Mouse (Mus musculus): ENCODE results near the gene Hcn1. TPM values are rescaled to one million over a fixed set of nuclear protein-coding genes. Genes with fewer than 3 reads are reported as not detected.

Hcn1 gene
- polyA plus RNA-seq, 1 experiment from 2014 or later, result 0.24 TPM

DNA sequence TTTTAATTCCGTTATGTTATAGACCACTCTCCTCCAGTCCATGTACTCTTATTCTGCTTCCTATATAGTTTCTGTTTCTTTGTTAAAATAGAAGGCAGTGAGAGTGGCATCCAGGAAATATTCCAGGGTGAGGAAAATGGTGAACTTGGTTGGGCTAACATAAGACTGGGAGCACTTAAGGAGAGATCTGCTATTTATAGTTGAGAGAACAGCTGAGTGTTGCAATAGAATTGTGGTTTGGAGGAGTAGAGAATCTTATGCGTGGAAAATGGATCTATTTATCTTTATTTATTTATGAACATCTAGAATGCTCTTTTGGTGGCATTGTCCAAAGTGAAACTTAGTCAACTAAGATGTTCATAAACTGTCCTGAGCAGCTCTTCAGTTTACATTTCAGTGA, 104.4 kb downstream of the Hcn1 start:
- peaks cover 5% of the 10 kb centered on the region; the same call in 1 of the 2 replicates for H3K4me1 ChIP-seq
- no peaks in the 10 kb centered on the region for H3K9me3 ChIP-seq
- WGBS, result 85% methylated on average over 2 of the region's 2 CpGs
- no peaks in the 10 kb centered on the region for H3K27me3 ChIP-seq
- no peak overlapping the region for H3K4me2 ChIP-seq
- H3K36me3 ChIP-seq, result no peaks in the 10 kb centered on the region
- no peak overlapping the region for H3K9ac ChIP-seq
- no peak overlapping the region for H3K4me3 ChIP-seq
- ATAC-seq (ENCODE audit: insufficient number of reproducible peaks, insufficient read depth, low FRiP score, low TSS enrichment, low read depth), result no peak
- H3K27ac ChIP-seq, result no peak overlapping the region

GRCm38 (mm10) chr13:117706986-117707738, 105.0 kb downstream of the Hcn1 start:
- Histone ChIP-seq H3K27ac (no peak overlapping the region), H3K4me2 (no peak overlapping the region), H3K4me1 (peaks cover 5% of the 10 kb centered on the region; the same call in 1 of the 2 replicates), H3K4me3 (no peak overlapping the region), H3K27me3 (no peaks in the 10 kb centered on the region), H3K9ac (no peak overlapping the region), H3K9me3 (no peaks in the 10 kb centered on the region), H3K36me3 (no peaks in the 10 kb centered on the region)
- no peak for ATAC-seq (ENCODE audit: insufficient number of reproducible peaks, insufficient read depth, low FRiP score, low TSS enrichment, low read depth)
- WGBS, result 88% methylated on average over 11 of the region's 11 CpGs

- H3K4me1 ChIP-seq, result peaks cover 5% of the 10 kb centered on the region; the same call in 1 of the 2 replicates
Measured at GRCm38 (mm10) chr13:117710811-117711210, 108.7 kb downstream of the Hcn1 start.

GRCm38 (mm10) chr13:117722090-117722489, 120.0 kb downstream of the Hcn1 start:
- 13% methylated on average over 4 of the region's 4 CpGs for WGBS
- ATAC-seq (ENCODE audit: insufficient number of reproducible peaks, insufficient read depth, low FRiP score, low TSS enrichment, low read depth), result no peak

More at GRCm38 (mm10) chr13:117710811-117711210, 108.7 kb downstream of the Hcn1 start:
- Histone ChIP-seq H3K4me2 (no peak overlapping the region), H3K27me3 (no peaks in the 10 kb centered on the region), H3K9ac (no peak overlapping the region), H3K9me3 (no peaks in the 10 kb centered on the region), H3K27ac (no peak overlapping the region), H3K4me3 (no peak overlapping the region), H3K36me3 (no peaks in the 10 kb centered on the region)
- no peak for ATAC-seq (ENCODE audit: insufficient number of reproducible peaks, insufficient read depth, low FRiP score, low TSS enrichment, low read depth)

DNA sequence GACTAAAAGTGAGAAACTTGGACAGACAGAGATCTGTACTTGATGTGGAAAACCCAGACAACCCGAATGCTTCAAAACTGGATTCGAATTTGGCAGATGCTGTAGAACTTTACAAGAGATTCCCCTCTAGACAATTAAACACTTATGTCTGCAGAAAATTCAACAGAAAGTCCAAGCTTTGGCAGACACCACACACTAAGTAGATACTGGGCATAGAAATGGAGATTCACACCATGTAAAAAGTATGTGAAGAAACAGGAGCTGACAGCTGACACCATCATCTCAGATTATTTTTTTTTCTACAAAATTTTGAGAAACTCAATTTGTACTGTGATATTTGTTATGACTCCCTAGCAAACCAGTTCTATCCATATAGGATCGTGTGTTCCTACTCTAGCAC, 122.0 kb downstream of the Hcn1 start:
- no peak overlapping the region for H3K4me2 ChIP-seq
- no peak overlapping the region for H3K9ac ChIP-seq
- H3K4me3 ChIP-seq, result no peak overlapping the region
- H3K4me1 ChIP-seq, result no peaks in the 10 kb centered on the region
- no peaks in the 10 kb centered on the region for H3K9me3 ChIP-seq
- H3K27ac ChIP-seq, result no peak overlapping the region
- no peaks in the 10 kb centered on the region for H3K27me3 ChIP-seq
- WGBS, result 76% methylated on average over 3 of the region's 3 CpGs
- no peaks in the 10 kb centered on the region for H3K36me3 ChIP-seq
- ATAC-seq (ENCODE audit: insufficient number of reproducible peaks, insufficient read depth, low FRiP score, low TSS enrichment, low read depth), result no peak

More at GRCm38 (mm10) chr13:117722090-117722489, 120.0 kb downstream of the Hcn1 start:
- Histone ChIP-seq H3K9ac (no peak overlapping the region), H3K36me3 (no peaks in the 10 kb centered on the region), H3K4me1 (no peaks in the 10 kb centered on the region), H3K4me2 (no peak overlapping the region), H3K27me3 (no peaks in the 10 kb centered on the region), H3K4me3 (no peak overlapping the region), H3K9me3 (no peaks in the 10 kb centered on the region), H3K27ac (no peak overlapping the region)

DNA sequence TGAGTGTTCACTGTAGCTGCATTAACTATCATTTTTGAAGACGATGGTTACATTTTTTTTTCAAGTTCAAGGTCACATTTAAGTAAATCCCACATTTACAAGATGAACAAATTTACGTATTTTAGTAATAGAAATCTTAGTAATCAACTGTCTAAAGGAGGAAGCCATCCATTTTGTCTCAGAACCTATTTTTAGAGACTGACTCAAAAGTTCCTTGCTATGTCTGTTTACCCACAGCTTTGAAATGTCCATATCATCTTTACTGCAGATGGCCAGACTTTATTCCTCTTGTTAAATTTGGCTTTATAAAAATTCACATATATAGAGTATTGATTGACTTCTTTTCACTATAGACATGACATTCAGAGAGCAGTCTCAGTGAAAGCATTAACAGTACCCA, 126.3 kb downstream of the Hcn1 start:
- no peaks in the 10 kb centered on the region for H3K27me3 ChIP-seq
- H3K36me3 ChIP-seq, result no peaks in the 10 kb centered on the region
- no peak overlapping the region for H3K4me3 ChIP-seq
- H3K27ac ChIP-seq, result no peak overlapping the region
- WGBS, result 65% methylated on average over 2 of the region's 2 CpGs
- no peak overlapping the region for H3K4me2 ChIP-seq
- H3K4me1 ChIP-seq, result no peaks in the 10 kb centered on the region
- H3K9ac ChIP-seq, result no peak overlapping the region
- ATAC-seq (ENCODE audit: insufficient number of reproducible peaks, insufficient read depth, low FRiP score, low TSS enrichment, low read depth), result no peak
- H3K9me3 ChIP-seq, result no peaks in the 10 kb centered on the region

- Histone ChIP-seq H3K4me1 (no peaks in the 10 kb centered on the region), H3K27me3 (no peaks in the 10 kb centered on the region), H3K4me3 (no peak overlapping the region), H3K9me3 (no peaks in the 10 kb centered on the region), H3K4me2 (no peak overlapping the region), H3K27ac (no peak overlapping the region), H3K36me3 (no peaks in the 10 kb centered on the region), H3K9ac (no peak overlapping the region)
- ATAC-seq (ENCODE audit: insufficient number of reproducible peaks, insufficient read depth, low FRiP score, low TSS enrichment, low read depth), result no peak
Measured at GRCm38 (mm10) chr13:117732738-117733137, 130.6 kb downstream of the Hcn1 start.

GRCm38 (mm10) chr13:117744451-117744850, 142.3 kb downstream of the Hcn1 start:
- no peak overlapping the region for H3K9ac ChIP-seq
- no peak for ATAC-seq (ENCODE audit: insufficient number of reproducible peaks, insufficient read depth, low FRiP score, low TSS enrichment, low read depth)
- H3K27ac ChIP-seq, result no peak overlapping the region
- H3K27me3 ChIP-seq, result no peaks in the 10 kb centered on the region
- no peaks in the 10 kb centered on the region for H3K9me3 ChIP-seq
- WGBS, result 74% methylated on average over 3 of the region's 3 CpGs
- no peak overlapping the region for H3K4me2 ChIP-seq
- H3K4me3 ChIP-seq, result no peak overlapping the region
- H3K36me3 ChIP-seq, result no peaks in the 10 kb centered on the region
- H3K4me1 ChIP-seq, result no peaks in the 10 kb centered on the region

DNA sequence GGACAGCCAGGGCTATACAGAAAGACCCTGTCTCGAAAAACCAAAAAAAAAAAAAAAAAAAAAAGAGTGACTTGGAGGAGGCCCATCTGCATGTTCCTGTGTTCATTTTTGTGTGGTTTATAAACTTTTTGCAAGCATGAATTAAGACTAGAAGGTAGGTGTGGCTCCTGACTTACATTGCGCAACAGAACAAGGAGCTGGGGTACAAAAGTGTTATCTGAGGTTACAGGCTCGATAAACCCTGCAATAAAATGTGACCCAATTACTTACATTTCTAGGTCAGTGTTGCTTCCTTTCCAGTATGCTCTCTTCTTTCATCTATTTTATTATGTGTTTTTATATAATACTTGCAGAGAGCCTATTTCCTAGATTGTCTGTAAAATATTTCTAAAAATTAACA, 143.1 kb downstream of the Hcn1 start:
- Histone ChIP-seq H3K4me2 (no peak overlapping the region), H3K9ac (no peak overlapping the region), H3K4me3 (no peak overlapping the region), H3K4me1 (no peaks in the 10 kb centered on the region), H3K27me3 (no peaks in the 10 kb centered on the region), H3K9me3 (no peaks in the 10 kb centered on the region), H3K36me3 (no peaks in the 10 kb centered on the region), H3K27ac (no peak overlapping the region)
- WGBS, result 83% methylated on average over 3 of the region's 3 CpGs
- ATAC-seq (ENCODE audit: insufficient number of reproducible peaks, insufficient read depth, low FRiP score, low TSS enrichment, low read depth), result no peak

- ATAC-seq (ENCODE audit: insufficient number of reproducible peaks, insufficient read depth, low FRiP score, low TSS enrichment, low read depth), result no peak
- H3K4me3 ChIP-seq, result no peak overlapping the region
- no peaks in the 10 kb centered on the region for H3K36me3 ChIP-seq
- H3K27me3 ChIP-seq, result no peaks in the 10 kb centered on the region
- no peaks in the 10 kb centered on the region for H3K9me3 ChIP-seq
- WGBS, result 69% methylated on average over 6 of the region's 6 CpGs
- H3K27ac ChIP-seq, result no peak overlapping the region
- no peak overlapping the region for H3K9ac ChIP-seq
- no peaks in the 10 kb centered on the region for H3K4me1 ChIP-seq
- H3K4me2 ChIP-seq, result no peak overlapping the region
Measured at GRCm38 (mm10) chr13:117765487-117765886, 163.4 kb downstream of the Hcn1 start.

GRCm38 (mm10) chr13:117785376-117785775, 183.3 kb downstream of the Hcn1 start:
- Histone ChIP-seq H3K27me3 (no peaks in the 10 kb centered on the region), H3K4me1 (no peaks in the 10 kb centered on the region), H3K9me3 (no peaks in the 10 kb centered on the region), H3K36me3 (no peaks in the 10 kb centered on the region), H3K27ac (no peak overlapping the region), H3K9ac (no peak overlapping the region), H3K4me2 (no peak overlapping the region), H3K4me3 (no peak overlapping the region)
- WGBS, result 88% methylated on average over 2 of the region's 2 CpGs
- no peak for ATAC-seq (ENCODE audit: insufficient number of reproducible peaks, insufficient read depth, low FRiP score, low TSS enrichment, low read depth)

DNA sequence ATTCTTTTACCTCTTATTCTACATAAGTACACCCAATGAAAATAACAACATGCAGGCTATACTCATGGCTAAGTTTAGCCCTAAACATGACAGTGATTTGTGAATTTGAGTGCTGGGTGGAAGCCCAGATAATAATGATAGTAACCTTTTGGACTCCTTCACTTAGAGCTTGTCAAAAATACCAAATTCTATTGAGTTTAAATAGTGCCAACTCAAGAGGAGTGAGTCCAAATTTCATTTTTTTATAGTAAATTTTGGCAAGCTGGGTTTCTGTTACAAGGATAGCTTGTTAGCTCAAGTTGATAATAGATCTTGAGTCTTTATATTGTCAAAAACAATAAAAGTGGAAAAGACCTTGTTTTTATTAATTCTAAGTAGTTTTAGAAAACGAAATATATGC, 190.7 kb downstream of the Hcn1 start:
- H3K9ac ChIP-seq, result no peak overlapping the region
- H3K4me1 ChIP-seq, result no peaks in the 10 kb centered on the region
- no peak overlapping the region for H3K4me3 ChIP-seq
- no peak overlapping the region for H3K4me2 ChIP-seq
- ATAC-seq (ENCODE audit: insufficient number of reproducible peaks, insufficient read depth, low FRiP score, low TSS enrichment, low read depth), result no peak
- WGBS, result 58% methylated on average over 1 of the region's 1 CpGs
- H3K36me3 ChIP-seq, result no peaks in the 10 kb centered on the region
- no peaks in the 10 kb centered on the region for H3K9me3 ChIP-seq
- no peaks in the 10 kb centered on the region for H3K27me3 ChIP-seq
- H3K27ac ChIP-seq, result no peak overlapping the region
